Mouse (Mus musculus) retina, adult 2 months (tissue): Measurements from ENCODE around the gene Hibch.
"Not testable (repeated sequence)": the region's sequence is repeated elsewhere in the genome, so short reads cannot be mapped to it uniquely, and the experiment has no call there.

Source experiments
- DNase-seq: peaks from one replicate; pipeline ENCODE4 v3.0.0-alpha.2; 2012; ENCODE audit warnings: low read depth, low spot score

Gene Hibch

GRCm38 (mm10) chr1:52867876-52868275, 23.1 kb downstream of the Hibch start:
- DNase-seq, result no peak

GRCm38 (mm10) chr1:52884208-52884607, 39.5 kb downstream of the Hibch start:
- no peak for DNase-seq

DNA sequence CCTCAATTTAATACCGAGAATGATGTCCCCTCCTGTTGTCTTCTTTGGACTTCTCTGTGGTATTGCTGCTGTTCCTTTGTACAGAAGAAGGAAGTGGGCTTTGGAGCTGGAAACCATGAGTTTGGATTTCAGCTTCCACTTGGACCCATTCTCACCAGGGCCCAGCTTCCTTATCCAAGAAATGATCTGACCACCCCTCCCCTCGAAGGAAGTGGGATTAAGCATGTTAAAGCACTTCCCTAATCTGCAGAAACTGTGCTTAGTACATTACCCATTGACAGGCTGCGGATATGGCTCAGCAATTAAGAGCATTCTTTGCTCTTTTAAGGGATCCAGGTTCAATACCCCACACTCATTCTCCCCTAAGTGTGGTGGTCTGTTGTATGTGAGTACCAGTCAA, 65.1 kb downstream of the Hibch start:
- DNase-seq, result no peak

GRCm38 (mm10) chr1:52916655-52917054, 71.9 kb downstream of the Hibch start:
- DNase-seq, result no peak

DNA sequence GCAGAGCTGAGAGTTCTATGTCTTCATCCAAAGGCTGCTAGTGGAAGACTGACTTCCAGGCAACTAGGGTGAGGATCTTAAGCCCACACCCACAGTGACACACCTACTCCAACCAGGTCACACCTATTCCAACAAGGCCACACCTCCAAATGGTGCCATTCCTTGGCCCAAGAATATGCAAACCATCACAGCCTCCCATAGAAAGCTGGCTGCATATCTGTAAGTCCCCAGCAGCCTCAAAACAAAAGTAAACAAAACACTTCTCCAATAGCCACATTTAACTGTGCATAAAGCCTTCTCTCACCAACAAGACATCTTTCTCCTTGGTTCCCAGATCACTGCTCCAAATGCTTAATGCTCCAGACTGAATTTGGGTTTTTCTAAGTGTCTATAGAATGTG, 74.2 kb downstream of the Hibch start:
- DNase-seq, result not testable (repeated sequence)

DNA sequence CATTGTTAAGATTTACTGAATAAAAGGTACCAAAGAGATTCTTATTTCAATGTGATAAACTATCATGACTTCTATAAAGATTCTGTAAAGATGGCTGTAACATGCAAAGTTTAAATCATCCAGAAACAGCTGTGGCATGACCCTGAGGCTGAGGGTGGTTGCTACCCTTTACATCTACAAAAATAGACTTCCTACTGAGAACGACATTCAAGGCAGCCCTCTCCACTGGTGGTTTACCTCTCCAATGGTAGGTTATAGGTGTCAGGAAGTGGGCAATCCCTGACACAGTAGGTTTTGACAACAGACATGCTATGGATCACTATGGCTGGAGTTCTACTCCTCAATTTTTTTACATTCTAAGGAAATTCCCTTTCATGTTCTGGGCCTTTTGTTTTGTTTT, 79.8 kb downstream of the Hibch start:
- not testable (repeated sequence) for DNase-seq

GRCm38 (mm10) chr1:52934494-52934893, 89.8 kb downstream of the Hibch start:
- DNase-seq, result no peak

GRCm38 (mm10) chr1:52939021-52939420, 94.3 kb downstream of the Hibch start:
- DNase-seq, result no peak

GRCm38 (mm10) chr1:52947895-52948294, 103.2 kb downstream of the Hibch start:
- DNase-seq, result no peak

DNA sequence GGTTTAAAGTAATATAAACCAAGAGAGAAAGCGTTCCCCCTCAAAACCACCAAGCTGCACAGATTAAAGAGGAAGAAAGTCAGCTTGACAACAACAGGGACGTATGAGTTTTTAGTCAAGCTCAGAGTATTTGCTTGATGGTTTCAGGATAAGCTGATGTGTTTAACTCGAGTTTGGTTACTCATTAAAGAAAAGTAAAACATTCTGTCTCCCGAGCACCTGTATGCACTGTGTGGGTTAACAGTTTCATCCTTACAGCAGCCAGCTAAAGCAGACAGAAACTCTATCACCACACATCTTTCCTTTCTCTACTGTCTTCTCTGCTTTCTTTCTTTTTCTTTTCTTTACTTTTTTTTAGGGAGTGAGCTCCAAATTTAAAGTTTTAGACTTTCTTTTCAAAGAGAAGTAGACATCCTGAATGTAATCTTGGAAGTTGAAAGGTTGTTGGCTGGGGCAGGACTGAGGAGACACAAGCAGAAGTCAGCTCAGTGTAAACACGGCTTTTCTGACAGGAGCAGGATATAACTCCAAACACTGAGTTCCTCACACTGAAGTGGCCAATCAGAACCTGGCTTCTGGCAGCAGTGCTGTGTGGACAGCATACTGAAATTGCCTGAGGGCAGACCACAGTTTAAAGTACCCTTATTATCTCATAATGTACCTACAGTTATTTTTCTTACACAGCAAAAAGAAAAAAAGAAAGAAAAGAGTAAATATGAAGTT, 106.6 kb downstream of the Hibch start:
- no peak for DNase-seq

DNA sequence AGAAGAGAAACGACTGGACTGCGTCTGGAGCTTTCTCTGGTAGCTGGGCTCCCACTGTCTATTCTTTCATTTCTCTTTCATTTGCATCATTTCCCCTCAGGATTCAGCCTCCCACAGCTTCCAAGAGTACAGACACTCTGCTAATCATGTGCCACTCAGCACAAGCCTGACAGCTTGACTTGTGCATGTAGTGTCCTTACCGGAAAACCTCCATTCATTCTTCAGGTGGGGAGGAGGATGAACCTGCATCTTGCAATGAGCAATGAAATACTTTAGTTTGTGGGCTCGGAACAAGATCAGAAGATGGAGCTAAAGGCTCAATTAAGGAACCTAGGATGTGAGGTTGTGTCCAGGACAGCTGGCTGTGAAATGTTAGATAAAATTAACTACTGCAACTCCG, 107.4 kb downstream of the Hibch start:
- DNase-seq, result peak; percentile 9

DNA sequence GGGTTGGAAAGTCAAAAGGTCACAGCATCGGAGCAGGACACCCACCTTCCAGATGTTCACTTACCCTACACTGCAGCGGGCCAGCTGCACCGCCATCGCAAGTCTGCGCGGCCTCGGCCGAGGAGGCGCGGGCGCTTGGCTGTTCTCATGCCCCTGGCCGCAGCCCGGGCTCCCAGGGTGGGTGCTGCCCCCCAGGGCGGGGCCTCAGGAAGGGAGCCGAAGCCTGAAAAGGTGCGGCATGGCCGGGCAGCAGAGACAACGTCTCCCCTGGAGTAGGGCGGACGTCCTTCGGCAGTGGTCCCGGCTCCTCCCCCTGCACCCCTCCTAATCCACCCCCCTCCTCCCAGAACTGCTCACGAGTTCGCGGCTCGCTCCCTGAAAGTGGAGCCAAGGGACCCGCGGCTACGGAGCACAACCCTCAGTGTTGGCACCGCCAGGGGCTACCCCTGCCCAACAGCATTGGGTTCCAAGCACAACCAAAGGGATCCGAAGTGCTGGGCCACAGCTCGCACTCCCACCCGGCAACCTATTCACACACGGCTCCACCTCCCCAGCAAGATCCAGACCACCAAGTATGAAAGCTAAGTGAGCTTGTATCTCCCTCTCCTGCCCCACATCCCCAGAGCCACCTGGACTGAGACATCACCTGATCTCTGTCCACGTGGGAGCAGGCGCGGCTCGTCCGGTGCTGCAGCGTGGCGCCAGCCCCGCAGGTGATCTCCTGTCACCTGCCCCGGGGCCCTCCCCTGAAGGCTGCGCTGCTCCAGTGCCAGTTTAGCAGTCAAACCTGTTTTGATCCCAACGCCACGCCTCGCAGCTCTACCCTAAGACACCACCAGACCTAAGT, 108.0 kb downstream of the Hibch start:
- no peak for DNase-seq

DNA sequence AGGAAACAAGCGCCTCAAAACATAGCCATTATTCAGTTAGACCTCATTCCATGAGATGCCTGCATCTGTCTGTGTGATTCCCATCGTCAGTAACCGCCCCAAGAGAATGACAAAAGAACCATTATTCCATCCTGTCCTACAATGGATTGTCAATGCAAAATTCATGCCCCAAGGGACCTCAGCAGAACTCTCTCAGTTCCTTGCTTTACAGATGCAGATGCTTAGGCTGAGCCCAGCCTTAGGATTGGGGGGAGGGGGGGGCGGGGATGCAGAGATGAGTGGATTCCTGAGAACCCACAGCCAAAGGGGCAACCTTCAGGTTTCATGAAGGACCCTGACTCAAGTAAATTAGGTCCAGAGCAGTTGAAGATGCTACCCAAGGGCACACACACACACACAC, 108.8 kb downstream of the Hibch start:
- no peak for DNase-seq

GRCm38 (mm10) chr1:52954456-52954855, 109.7 kb downstream of the Hibch start:
- DNase-seq, result no peak

- no peak for DNase-seq
Measured at GRCm38 (mm10) chr1:52955102-52955501, 110.4 kb downstream of the Hibch start.

- DNase-seq, result no peak
Measured at GRCm38 (mm10) chr1:52956746-52957145, 112.0 kb downstream of the Hibch start.

DNA sequence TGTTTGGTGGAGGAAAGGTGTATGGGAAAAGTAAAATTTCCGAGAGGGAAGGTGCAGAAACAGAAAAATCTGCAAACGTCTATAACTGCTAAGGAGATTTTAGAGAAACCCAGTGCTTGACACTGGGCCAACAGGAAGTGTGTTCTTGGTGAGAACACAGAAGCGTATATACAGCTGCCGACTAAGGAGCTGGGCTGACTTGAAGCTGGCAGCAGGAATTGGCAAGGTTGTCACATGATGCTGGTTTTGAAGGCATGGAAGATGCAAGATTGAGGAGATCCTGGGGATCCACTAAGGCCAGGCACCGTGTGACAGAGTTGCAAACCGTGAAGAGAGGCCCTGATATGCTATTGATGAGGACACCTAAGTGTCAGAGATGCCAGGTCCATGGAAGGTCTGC, 115.5 kb downstream of the Hibch start:
- DNase-seq, result no peak

- no peak for DNase-seq
Measured at GRCm38 (mm10) chr1:52963097-52963496, 118.4 kb downstream of the Hibch start.

GRCm38 (mm10) chr1:52964581-52964980, 119.9 kb downstream of the Hibch start:
- no peak for DNase-seq
